Mouse (Mus musculus) lung, postnatal 0 days (tissue): ENCODE measurements around the gene Trpd52l3.

Source experiments
- CTCF ChIP-seq: IDR thresholded peaks from 2 replicates; pipeline ENCODE4 v1.5.1; 2016; ENCODE audit warnings: antibody characterized with exemption, mild to moderate bottlenecking
- EP300 ChIP-seq: IDR thresholded peaks from 2 replicates; pipeline ENCODE4 v1.6.1; 2016; ENCODE audit warnings: antibody characterized with exemption, mild to moderate bottlenecking, control low read depth

GRCm38 (mm10) chr19:30006371-30006770, 2.8 kb downstream of the Trpd52l3 start:
- TF ChIP-seq CTCF = no peak
- no peak for TF ChIP-seq EP300
